Mouse (Mus musculus): Measurements from ENCODE around the gene Arf1. TPM values are rescaled to one million over a fixed set of nuclear protein-coding genes. Genes with fewer than 3 reads are reported as not detected.

Arf1 gene
- total RNA-seq, 1 experiment, result 347 TPM

DNA sequence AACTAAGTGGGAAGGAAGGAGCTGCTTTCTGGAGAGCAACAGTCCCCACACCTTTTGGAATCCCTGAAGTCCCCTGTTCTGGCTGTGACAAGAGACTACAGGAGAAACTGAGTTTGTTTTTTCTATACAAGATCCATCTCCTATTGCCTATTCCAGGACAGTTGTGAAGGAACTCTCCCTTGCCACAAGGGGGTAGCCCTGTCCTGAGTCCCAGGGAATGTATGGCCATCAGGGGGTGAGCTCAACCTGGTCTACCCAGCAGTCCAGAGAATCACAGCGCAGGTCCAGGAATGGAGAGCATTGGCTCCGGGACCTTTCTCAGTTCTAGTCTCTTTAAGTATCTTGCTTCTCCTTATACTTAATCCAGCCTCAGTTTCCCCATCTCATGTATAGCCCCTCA, 4.7 kb upstream of the Arf1 start:
- peaks cover 0 to 2% of the 10 kb centered on the region in 2 experiments; a peak in 1 of 4 replicates for H3K4me1 ChIP-seq (ENCODE audit: control insufficient read depth in 2 of 2, insufficient read depth in 2 of 2, low read length in 2 of 2, poor library complexity in 1 of 2)

DNA sequence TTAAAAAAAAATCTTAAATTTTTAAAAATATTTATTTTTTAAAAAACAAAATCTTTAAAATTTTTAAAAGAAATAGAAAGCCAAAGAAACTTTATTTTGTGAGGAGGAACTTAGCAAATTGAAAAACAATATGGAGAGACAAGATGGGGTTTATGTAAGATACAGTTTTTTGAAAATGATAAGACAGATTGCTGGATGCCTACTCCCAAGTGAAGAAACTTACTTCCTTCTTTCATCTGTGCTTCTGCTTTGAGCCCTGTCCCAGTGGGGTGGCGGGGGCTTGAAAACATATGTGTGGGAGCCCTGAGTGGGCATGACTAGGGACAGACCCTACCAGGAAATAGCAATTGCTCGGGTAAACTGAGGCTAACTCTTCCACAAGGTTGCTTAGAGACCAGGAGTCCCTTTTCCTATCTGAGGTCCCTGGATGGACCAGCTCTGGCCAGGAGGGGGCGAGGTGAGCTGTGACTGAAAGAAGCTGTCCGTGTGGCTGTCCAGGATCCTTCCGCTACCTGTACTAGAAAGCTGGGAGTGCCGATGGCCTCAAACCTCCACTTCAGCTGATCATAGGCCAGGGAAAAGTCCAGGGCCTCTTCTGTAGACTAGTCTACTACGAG, 2.2 kb upstream of the Arf1 start:
- Histone ChIP-seq H3K9ac (ENCODE audit: insufficient read depth, low read depth, low read length, poor library complexity, severe bottlenecking) (no peak overlapping the region), H3K27ac (ENCODE audit: insufficient read depth, low read depth, low read length, poor library complexity, severe bottlenecking) (no peak overlapping the region), H3K4me1 (ENCODE audit: control insufficient read depth in 2 of 2, insufficient read depth in 2 of 2, low read length in 2 of 2, poor library complexity in 1 of 2) (peaks cover 0 to 4% of the 10 kb centered on the region in 2 experiments; a peak in 1 of 4 replicates), H3K36me3 (ENCODE audit: control insufficient read depth, insufficient read depth, low read length, poor library complexity, severe bottlenecking) (no peaks in the 10 kb centered on the region), H3K9me3 (ENCODE audit: control insufficient read depth, insufficient read depth, low read depth, low read length) (no peaks in the 10 kb centered on the region), H3K4me3 (ENCODE audit: insufficient read depth in 1 of 2, low read depth in 1 of 2, low read length in 2 of 2, poor library complexity in 1 of 2, severe bottlenecking in 1 of 2) (no peak overlapping the region)
- peak; percentile 53 for DNase-seq (ENCODE audit: low read depth, low spot score)
- in situ Hi-C loops (cut with MboI; ENCODE audit: low sequenced_read_pairs in 2 of 2, unreplicated experiment in 2 of 2), result loop anchor here in 1 of 2 experiments (5.0 kb wide), 1 partner anchor 62 kb away; the partner anchor contains the start of gene Wnt3a
- TF ChIP-seq ZC3H11A (IDR thresholded peaks at IDR 0.05; ENCODE audit: borderline replicate concordance, low read depth, low read length), result peak; percentile 12; the same call in 1 of the 2 replicates
- TF ChIP-seq CHD2 (IDR thresholded peaks at IDR 0.05; ENCODE audit: low read depth, low read length), result no peak

More for the DNA sequence above, 4.7 kb upstream of the Arf1 start:
- DNase-seq (ENCODE audit: low read depth, low spot score), result no peak
- no peak for TF ChIP-seq ZNF384 (IDR thresholded peaks at IDR 0.05; ENCODE audit: low read depth, low read length)
- no peak for TF ChIP-seq HCFC1 (IDR thresholded peaks at IDR 0.05; ENCODE audit: borderline replicate concordance, insufficient read depth, low read length)
- TF ChIP-seq MAFK (IDR thresholded peaks at IDR 0.05; ENCODE audit: insufficient read depth, low read depth, low read length), result no peak
- H3K36me3 ChIP-seq (ENCODE audit: control insufficient read depth, insufficient read depth, low read length, poor library complexity, severe bottlenecking), result no peaks in the 10 kb centered on the region
- no peak overlapping the region for H3K27ac ChIP-seq (ENCODE audit: insufficient read depth, low read depth, low read length, poor library complexity, severe bottlenecking)
- in situ Hi-C loops (cut with MboI; ENCODE audit: low sequenced_read_pairs in 2 of 2, unreplicated experiment in 2 of 2), result loop anchor here in 1 of 2 experiments (5.0 kb wide), 1 partner anchor 60 kb away; the partner anchor contains the start of gene Wnt3a
- no peaks in the 10 kb centered on the region for H3K9me3 ChIP-seq (ENCODE audit: control insufficient read depth, insufficient read depth, low read depth, low read length)
- H3K9ac ChIP-seq (ENCODE audit: insufficient read depth, low read depth, low read length, poor library complexity, severe bottlenecking), result no peak overlapping the region
- H3K4me3 ChIP-seq (ENCODE audit: insufficient read depth in 1 of 2, low read depth in 1 of 2, low read length in 2 of 2, poor library complexity in 1 of 2, severe bottlenecking in 1 of 2), result no peak overlapping the region

GRCm38 (mm10) chr11:59227604-59228121, 407 bp downstream of the Arf1 start:
- TF ChIP-seq ZNF384 (IDR thresholded peaks at IDR 0.05; ENCODE audit: low read depth, low read length), result no peak
- no peak for TF ChIP-seq HCFC1 (IDR thresholded peaks at IDR 0.05; ENCODE audit: borderline replicate concordance, insufficient read depth, low read length)
- TF ChIP-seq MAFK (IDR thresholded peaks at IDR 0.05; ENCODE audit: insufficient read depth, low read depth, low read length), result no peak
- TF ChIP-seq ZC3H11A (IDR thresholded peaks at IDR 0.05; ENCODE audit: borderline replicate concordance, low read depth, low read length), result no peak
- TF ChIP-seq CHD2 (IDR thresholded peaks at IDR 0.05; ENCODE audit: low read depth, low read length), result no peak
- Histone ChIP-seq H3K4me3 (ENCODE audit: insufficient read depth in 1 of 2, low read depth in 1 of 2, low read length in 2 of 2, poor library complexity in 1 of 2, severe bottlenecking in 1 of 2) (peak overlapping the region; percentile 90 to 94), H3K27ac (ENCODE audit: insufficient read depth, low read depth, low read length, poor library complexity, severe bottlenecking) (peak overlapping the region; percentile 78), H3K36me3 (ENCODE audit: control insufficient read depth, insufficient read depth, low read length, poor library complexity, severe bottlenecking) (no peaks in the 10 kb centered on the region), H3K9me3 (ENCODE audit: control insufficient read depth, insufficient read depth, low read depth, low read length) (no peaks in the 10 kb centered on the region), H3K4me1 (ENCODE audit: control insufficient read depth in 2 of 2, insufficient read depth in 2 of 2, low read length in 2 of 2, poor library complexity in 1 of 2) (peaks cover 0 to 4% of the 10 kb centered on the region in 2 experiments; a peak in 1 of 4 replicates), H3K9ac (ENCODE audit: insufficient read depth, low read depth, low read length, poor library complexity, severe bottlenecking) (peak overlapping the region; percentile 99)
- in situ Hi-C loops (cut with MboI; ENCODE audit: low sequenced_read_pairs in 2 of 2, unreplicated experiment in 2 of 2), result no loop called here
- no peak for DNase-seq (ENCODE audit: low read depth, low spot score)

- no peaks in the 10 kb centered on the region for H3K9me3 ChIP-seq (ENCODE audit: control insufficient read depth, insufficient read depth, low read depth, low read length)
- H3K9ac ChIP-seq (ENCODE audit: insufficient read depth, low read depth, low read length, poor library complexity, severe bottlenecking), result peak overlapping the region; percentile 99
- peak overlapping the region; percentile 90 to 94 for H3K4me3 ChIP-seq (ENCODE audit: insufficient read depth in 1 of 2, low read depth in 1 of 2, low read length in 2 of 2, poor library complexity in 1 of 2, severe bottlenecking in 1 of 2)
- H3K27ac ChIP-seq (ENCODE audit: insufficient read depth, low read depth, low read length, poor library complexity, severe bottlenecking), result no peak overlapping the region
- peaks cover 0 to 6% of the 10 kb centered on the region in 2 experiments; a peak in 1 of 4 replicates for H3K4me1 ChIP-seq (ENCODE audit: control insufficient read depth in 2 of 2, insufficient read depth in 2 of 2, low read length in 2 of 2, poor library complexity in 1 of 2)
- no peaks in the 10 kb centered on the region for H3K36me3 ChIP-seq (ENCODE audit: control insufficient read depth, insufficient read depth, low read length, poor library complexity, severe bottlenecking)
- TF ChIP-seq ZC3H11A (IDR thresholded peaks at IDR 0.05; ENCODE audit: borderline replicate concordance, low read depth, low read length), result no peak
- TF ChIP-seq CHD2 (IDR thresholded peaks at IDR 0.05; ENCODE audit: low read depth, low read length), result no peak
- TF ChIP-seq ZNF384 (IDR thresholded peaks at IDR 0.05; ENCODE audit: low read depth, low read length), result no peak
- no peak for TF ChIP-seq MAFK (IDR thresholded peaks at IDR 0.05; ENCODE audit: insufficient read depth, low read depth, low read length)
- TF ChIP-seq HCFC1 (IDR thresholded peaks at IDR 0.05; ENCODE audit: borderline replicate concordance, insufficient read depth, low read length), result no peak
- DNase-seq (ENCODE audit: low read depth, low spot score), result no peak
- in situ Hi-C loops (cut with MboI; ENCODE audit: low sequenced_read_pairs in 2 of 2, unreplicated experiment in 2 of 2), result no loop called here
These were observed 1.1 kb downstream of the Arf1 start for GRCm38 (mm10) chr11:59226787-59227603.
